Mouse (Mus musculus) effector memory CD4-positive, alpha-beta T cell, adult 5 months (primary cell): ENCODE measurements around the gene Ppp1r3g. TPM values are rescaled to one million over a fixed set of nuclear protein-coding genes. Genes with fewer than 3 reads are reported as not detected.

ENCODE experiments used
- polyA plus RNA-seq: library from polyadenylated mRNA; unstranded; fragments of 100-300 nt; shearing (Covaris generic); gene quantifications from one replicate; pipeline ENCODE4 v1.2.1, GENCODE M21; 2017

Gene Ppp1r3g
- polyA plus RNA-seq, result not detected

GRCm38 (mm10) chr13:35958539-35958938 lies at the start of gene Ppp1r3g:
TSS of gene Ppp1r3g (plus strand) at chr13:35958839.

Other genes with a start within 250 kb of the Ppp1r3g start
- 7.5 TPM for gene Rpp40, start 52.5 kb upstream of the Ppp1r3g start, polyA plus RNA-seq
- 33.6 TPM for gene Fars2, start 158.6 kb downstream of the Ppp1r3g start, polyA plus RNA-seq
- gene Lyrm4, start 158.7 kb downstream of the Ppp1r3g start, polyA plus RNA-seq, result 7.8 TPM